Comparison of ENCODE assay signal across 1 mouse cellular context in genomic region chr3:51417135-51417458, GRCm38 (mm10).
TF ChIP-seq lines count a peak whose summit lies in the region.

No protein-coding gene starts in this region.

TF ChIP-seq in MEL, 35 proteins besides CTCF, POLR2A, EP300 and RAD21 (continued from another document):
- TF ChIP-seq POLR2AphosphoS5 (IDR thresholded peaks at IDR 0.05; ENCODE audit: borderline replicate concordance, low read depth, low read length): no peak
- TF ChIP-seq SMC3 (IDR thresholded peaks at IDR 0.05; ENCODE audit: low read depth, low read length): no peak
- no peak for TF ChIP-seq MYC (IDR thresholded peaks at IDR 0.05; ENCODE audit: low read depth, low read length)
- peak; percentile 72; the same call in 1 of the 2 replicates for TF ChIP-seq MEF2A (IDR thresholded peaks at IDR 0.05; ENCODE audit: extremely low read depth, insufficient replicate concordance, low read depth, low read length, poor library complexity, severe bottlenecking)
- no peak for TF ChIP-seq NRF1 (IDR thresholded peaks at IDR 0.05; ENCODE audit: insufficient read depth, low read depth, low read length, poor library complexity, severe bottlenecking)
- no peak for TF ChIP-seq TAL1 (IDR thresholded peaks at IDR 0.05; ENCODE audit: low read length)
- no peak for TF ChIP-seq CHD2 (IDR thresholded peaks at IDR 0.05; ENCODE audit: low read length)
